Mouse (Mus musculus) gastrocnemius, adult 8-10 months (tissue): ENCODE data around the gene Chd9. TPM values are rescaled to one million over a fixed set of nuclear protein-coding genes. Genes with fewer than 3 reads are reported as not detected.

Experiments
- DNase-seq, 2 experiments: peaks; one replicate each; pipeline ENCODE4 v3.0.0; 2022; ENCODE audit warnings: low spot score in 2 of 2
- total RNA-seq, 4 experiments: library from RNA; stranded (reverse); gene quantifications; 2 replicates each; pipeline ENCODE4 v1.2.4; 2022

Chd9 gene
- total RNA-seq = 10 to 100 TPM; 23.6 to 35.7 (median 27.6) TPM

DNA sequence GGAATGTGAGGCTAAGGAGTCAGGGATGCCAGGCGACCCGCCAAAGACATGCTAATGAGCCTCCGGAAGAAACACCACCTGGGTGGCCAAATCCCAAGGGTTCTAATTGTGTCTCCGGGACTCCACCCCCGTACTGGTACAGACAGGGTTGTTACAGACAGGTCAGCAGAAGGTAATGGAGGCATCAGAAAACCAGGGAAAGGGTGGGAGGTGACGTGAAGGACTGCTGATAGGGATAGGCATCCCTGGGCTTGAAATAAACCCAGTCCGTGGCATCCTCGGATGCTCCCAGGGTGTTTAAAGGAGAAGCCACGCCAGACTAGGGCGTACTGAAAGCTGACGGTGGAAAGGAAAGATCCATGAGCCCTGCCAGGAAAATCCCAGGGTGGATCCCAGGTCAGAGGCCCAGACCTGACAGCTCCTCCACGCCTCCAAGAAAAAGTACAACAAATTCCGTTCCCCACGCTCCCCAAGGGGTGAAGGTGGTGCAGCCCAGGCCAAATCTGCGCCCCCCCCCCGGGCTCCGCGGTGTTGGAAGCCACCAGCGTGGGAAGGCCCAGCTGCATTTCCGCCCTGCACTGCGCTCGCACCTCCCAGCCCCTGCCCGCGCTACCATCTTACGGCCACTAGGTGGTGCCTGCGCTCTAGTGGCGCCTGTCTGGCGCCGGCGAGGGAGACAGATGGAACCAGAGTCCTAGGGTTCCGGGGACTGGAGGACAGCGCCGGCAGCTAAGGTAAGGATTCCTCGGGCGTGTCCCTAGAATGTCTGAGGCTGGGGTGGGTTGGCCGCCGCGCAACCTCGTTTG, at the start of gene Chd9:
Gene Chd9, plus strand, starts transcription at position 172 of the 806 bp plus-strand sequence.
- peak; percentile 89 to 90 for DNase-seq

DNA sequence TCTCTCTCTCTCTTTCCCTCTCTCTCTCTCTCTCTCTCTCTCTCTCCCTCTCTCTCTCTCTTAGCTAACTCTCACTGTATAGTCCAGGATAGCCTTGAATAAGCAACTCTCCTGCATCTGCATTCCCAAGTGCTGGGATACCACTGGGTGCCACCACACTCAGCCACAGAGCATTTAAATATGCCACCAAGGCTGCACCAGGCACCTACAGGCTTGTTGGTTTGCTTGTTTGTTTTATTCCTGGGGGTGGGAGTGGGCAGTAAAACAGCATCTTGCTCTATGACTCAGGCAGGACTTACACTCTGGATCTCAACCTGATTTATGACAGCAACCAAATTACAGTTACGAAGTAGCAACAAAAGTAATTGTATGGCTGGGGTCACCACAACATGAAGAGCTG, 36.5 kb upstream of the Chd9 start:
- DNase-seq = no peak

DNA sequence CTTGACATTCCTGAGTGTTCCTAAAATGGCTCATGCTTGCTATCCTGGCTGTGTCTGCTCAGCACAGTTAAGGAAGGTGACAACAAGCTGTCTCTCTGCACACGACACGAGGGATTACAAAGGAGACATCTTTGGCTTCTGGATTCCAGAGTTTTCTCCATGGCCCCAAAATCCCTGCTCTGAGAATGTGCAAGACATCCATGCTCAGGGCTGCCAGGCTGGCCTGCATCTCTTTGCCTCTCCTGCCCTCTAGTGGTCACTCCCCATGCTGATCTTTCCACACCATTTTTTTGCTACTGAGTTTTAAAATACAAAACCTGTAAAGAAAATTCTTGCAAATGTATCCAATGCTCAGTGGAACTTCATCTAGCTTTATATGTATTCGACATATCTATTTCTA, 34.4 kb upstream of the Chd9 start:
- DNase-seq = peak; percentile 47 to 54

DNA sequence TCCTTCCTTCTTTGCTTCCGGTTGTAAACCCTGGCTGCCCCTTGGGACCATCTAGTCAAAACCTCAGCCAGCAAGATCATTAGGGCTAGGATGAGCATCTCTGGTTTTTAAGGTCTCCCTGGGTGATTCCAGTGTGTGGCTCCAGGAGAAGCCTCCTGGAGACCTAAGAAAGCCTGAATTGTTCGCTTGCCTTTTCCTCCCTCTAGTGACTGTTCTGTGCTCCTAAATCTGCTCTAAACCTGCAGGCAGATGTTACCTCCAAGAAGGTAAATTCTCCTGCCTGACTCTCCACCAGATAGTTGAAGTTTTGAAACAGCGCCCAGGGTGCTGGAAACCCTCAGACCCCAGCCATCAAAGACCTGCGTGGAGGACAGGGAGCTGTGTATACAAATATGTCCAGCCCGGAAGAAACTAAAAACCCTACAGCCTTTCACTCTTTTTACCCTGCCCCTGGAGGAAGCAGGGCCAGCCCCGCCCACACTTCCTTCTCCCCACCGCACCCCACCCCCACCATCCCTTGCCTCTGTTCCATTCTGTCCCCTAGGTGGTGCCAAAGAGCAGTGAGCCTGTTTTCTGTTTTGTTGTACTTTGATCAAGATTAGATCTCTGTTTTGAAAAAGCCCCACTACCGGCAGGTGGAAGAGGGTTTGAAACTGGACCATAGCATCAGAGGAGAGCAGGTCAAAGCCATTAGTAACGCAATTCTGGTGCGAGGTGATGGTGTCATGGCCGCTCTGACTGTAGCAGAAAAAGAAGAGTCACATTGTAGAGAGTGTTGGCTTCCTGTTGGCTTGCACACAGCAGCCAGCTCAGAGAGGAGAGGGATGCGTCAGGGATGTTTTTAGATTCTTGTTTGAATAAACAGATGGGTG, 32.9 kb upstream of the Chd9 start:
- peak; percentile 42 to 50 for DNase-seq

DNA sequence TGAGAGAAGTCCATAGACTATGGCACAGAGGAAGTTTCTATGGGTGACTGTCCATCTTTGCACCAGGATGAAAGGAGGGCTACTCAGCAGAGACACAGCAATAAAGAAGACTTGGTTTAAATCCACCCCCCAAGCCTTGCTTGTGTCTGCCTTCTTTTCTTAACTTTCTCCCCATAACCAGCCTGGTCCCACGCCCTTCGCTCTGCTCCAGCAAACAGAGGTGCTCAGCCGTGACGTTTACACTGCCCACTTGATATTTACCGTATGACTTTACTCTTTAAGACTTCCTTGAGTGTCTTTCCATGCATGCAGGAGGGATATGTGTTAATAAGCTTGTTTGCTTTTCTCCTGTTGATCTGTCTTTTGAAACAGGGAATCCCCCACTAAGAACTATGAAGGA, 28.7 kb upstream of the Chd9 start:
- no peak for DNase-seq

DNA sequence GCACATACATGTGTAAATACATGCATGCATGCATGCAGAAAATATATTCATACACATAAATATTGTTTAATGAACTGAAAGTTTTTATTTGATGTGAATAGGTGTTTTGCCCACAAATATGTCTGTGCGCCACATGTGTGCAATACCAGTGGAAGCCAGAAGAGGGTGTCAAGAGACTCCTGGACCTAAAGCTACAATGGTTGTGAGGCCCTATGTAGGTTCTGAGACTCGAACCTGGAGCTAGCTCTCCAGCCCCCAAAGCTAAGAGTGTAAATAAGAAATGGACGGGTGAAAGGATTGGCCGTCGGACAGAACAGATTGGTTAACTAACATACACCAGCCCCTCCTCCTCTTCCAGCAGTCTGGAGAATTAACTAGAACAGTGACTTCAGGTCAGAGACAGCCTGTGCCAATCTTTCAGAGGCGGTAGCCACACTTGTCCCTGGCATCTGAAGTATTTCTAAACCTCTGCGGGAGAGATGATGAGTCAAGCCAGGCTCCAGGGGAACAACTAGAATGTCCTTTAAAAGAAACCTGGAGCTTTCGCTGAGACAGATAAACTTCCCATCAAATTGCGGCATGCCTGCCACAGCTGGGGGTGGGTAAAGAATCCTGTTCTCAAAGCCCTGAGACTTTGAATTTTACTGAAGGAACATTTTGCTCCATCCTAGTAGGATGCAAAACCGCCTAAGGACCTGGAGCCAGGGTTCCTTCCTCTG, 14.4 kb upstream of the Chd9 start:
- DNase-seq = no peak

DNA sequence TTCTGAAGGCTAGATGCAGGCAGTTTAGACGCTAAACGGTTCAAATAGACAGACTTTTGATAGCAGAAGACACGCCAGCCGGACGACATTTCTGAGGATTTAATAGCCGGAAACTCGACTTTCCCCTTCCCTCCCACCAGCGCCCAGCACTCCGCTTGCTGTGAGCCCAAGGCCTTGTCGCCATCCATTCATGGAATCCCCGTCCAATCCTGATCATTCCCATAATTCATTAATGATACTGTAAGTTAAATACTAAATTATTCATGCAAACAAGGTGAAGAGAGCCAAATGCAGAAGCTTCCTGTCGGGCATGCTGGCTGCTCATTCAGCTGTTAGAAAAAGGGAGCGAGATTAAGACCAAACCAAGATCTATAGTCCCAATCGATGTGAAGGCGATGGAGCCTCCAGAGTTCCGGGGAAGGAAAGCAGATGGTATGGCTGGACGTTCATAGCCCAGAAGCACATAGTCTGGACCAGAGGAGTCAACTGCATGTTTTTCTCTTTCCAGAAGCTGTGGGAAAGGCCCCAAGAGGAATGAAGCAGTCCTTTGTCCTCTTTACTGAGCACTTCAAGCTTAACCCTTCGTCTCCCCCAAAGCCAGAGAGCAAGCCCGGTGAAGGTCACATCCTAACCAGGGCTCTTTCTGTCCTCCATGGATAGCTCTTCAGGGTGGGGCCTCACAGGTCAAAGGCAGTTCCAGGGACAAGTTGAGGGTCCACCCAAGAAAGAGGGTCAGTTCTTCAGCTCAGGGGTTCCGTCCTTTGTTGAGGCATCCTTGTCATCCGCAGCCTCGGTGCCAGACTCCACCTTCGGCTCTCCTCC, 11.9 kb upstream of the Chd9 start:
- no peak for DNase-seq

DNA sequence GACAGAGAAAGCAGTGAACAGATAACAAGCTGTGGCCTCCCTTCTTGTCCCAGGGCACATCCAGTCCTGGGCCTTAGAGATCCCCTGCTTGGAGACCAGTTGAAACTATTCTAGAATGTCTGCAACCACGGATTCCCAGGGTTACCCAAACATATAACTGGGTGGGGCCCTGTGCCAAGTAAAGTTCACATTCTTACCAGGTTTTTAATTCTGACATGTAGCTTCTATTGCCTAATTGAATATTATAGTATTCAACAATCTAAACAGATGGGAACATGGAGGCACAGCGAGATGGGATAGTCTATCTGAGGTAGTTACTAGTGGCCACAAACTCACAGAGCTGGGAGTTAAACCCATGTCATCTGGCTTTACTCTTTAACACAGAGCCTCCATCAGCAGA, 10.9 kb upstream of the Chd9 start, which contains the start of gene Gm19935:
Gene Gm19935, minus strand, starts transcription at position 101 of the 400 bp plus-strand sequence.
- DNase-seq = no peak

DNA sequence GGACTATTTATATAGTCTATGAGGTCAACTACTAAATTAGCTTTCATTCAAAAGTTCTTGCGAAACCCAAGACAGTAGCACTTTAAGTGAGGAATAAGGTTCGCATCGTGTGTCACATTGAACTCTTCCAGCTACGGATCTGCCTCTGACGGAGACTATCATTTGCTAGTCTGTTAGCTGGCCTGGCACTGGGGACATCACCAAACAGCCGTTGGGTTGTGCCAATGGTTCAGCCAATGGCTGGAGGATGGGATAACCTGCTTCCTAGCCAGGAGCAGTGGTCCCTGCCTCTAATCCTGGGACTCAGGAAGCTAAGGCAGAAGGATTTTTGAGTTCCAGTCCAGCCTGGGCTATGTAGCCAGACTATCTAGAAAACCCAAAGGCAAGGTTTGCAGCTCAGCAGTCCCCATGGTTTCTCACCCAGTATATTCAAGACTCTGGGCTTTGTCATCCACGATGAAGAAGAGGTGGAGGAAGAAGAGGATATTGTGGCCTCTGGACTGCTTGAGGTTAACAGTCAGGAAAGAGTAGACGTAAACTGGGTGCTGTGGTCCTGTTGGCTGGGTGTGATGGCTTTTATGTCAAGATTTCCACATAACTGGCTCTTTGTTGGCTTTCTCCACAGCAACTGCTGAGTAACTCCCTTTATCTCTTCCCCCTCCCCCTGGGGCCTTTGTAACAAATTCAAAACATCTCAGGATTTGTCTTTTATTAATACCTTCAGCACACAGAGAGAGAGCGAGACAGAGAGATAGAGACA, 8.4 kb upstream of the Chd9 start:
- DNase-seq = no peak

DNA sequence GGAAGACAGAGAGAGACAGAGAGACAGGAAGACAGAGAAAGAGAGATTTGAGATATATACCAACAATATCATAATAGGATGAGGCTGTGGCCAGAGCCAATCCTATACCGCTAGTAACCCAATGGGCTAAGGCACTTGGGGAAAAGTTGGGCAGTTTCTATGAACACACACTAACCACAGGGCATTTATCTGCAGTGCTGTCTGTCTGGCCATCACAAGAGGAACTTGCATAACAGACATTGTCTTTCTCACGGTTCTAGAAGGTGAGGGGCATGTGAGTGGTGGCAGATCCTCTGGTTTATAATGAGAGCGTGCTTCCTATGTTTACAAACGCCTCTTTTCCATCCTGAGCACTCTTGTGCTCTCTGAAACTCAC, 7.8 kb upstream of the Chd9 start:
- no peak for DNase-seq

DNA sequence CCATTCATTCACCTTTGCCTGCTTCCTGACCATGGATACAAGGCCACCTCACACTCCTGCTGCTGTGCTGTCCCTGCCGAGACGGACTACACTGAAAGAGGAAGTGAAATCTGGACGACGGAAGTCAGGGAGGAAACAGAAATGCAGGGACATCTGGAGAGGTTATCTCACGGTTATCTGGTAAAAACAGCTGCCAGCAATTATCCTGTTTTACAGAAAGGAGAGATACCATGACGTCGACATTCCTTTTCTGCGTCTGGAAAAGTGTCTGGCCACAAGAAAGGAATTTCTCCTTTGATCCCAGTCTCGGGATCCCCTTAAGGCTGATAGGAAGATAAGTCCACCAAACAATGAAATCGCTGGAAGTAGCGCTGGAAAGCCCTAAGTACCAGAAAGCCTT, 5.7 kb upstream of the Chd9 start:
- no peak for DNase-seq

DNA sequence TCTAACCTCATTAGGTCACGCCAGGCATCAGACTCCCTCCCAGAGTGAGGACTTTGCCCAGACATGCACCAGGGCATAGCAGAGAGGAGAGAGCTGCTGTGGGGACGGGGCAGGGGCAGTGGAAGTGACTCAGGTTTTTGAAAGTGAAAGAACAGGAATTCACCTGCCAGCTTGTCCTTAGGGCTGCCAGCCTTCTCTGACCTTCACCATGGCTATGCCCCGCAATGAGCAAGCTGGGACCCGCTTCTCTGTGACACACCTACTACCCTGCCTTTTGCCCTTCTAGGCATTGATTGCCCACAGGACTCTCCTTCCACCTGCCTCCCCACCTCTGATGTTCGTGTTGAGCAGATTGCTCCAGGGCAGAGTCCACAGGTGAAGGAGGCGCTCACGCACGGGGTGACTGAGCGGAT, 2.7 kb upstream of the Chd9 start:
- DNase-seq = no peak

DNA sequence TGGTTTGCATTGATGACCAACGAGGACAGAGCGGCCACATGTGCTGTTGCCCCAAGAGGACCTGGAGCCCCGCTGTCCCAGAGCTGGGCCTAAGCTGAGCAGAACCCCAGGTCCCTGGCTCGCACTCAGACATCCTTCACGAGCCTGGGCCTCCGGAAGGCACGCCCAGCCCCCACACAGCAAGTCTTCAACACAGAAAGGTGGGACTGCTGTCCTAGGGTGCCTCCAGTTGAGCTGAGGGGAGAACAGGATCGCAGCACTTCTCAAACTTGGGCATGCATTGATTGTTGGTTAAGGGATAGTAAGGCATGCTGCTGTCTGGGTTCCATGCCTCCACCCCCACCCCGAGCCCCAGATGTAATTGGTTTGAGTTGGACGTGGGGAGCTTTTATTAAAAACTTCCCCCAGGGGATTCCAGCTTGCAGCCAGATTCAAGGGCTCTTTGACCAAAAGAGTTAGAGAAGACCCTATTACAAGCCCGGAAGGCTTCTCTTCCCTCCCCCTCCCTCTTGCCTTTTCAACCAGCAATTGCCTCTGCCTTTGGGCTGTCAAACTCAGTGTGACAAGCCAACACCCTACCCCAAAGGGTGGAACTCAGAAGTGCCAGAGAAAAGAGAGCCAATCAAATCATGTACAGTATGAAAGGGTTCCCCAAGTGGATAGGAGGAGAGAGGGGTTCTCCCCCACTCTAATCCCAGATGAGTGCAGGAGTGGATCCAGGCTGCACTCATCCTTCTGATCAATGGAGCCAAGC, 1.0 kb downstream of the Chd9 start:
- no peak for DNase-seq

DNA sequence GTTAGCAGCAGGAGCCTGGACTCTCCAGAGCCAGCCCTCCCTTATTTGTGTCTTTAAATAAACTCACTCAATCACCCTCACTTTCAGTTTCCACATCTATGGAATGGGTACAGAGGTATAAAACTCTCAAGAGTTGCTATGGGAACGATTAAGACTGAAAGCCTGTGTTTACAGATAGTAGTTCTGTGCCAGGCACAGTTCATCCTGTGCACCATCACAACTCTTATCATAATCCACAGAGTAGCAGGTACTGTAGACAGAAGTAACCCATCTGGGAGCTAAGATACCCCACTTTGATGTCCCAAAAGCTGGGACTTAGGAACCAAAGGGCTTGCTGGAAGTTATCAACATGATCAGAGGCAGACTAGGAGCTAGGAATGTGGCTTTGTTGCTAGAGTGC, 1.7 kb downstream of the Chd9 start:
- DNase-seq = no peak

DNA sequence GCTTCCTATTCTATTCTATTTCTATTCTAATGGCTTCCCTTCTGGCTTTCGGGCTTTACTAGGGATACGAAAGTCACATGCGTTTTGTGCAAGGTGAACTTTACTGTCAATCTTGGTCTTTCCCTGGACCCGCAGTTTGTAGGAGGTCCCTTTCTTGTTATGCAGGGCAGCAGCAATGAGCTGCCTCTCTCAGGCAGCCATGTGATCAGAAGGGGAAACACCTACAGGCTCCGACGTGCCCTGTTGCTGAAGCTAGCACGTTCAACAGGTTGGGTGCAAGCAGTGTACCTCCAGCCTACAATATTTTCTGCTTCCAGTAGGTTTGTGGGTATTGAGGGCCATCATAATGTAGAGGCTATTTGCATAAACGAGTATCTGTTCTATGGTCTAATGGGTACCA, 2.8 kb downstream of the Chd9 start:
- DNase-seq = no peak

DNA sequence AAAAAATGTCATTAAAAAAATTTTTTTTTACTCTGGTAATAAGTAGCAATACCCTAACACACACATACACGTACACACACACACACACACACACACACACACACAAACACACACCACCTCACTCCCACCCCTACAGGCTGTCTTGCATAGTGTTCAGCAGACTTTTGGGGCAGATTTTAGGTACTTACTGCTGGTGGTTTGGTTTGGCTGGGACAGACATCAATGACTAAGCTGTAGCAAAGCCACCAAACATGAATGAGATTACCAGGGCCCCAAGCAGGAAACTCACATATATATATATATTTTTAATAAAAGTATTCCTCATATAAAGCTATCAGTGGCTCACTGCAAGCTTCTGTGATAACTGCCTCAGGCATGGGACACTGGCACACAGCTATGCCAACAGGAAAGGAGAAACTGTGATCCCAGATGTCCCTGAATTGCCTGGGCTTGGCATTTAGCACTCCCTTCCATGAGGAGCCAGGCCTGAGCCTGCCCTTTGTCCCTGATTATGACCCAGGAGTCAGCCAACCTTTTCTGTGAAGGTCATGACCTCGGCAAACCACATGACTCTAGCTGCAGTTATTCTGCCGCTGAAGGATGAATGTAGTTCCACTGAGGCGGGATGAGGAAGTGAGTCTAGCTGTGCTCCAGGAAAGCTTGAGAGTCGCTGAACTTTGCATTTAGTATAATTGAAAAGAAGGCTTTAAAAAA, 4.6 kb downstream of the Chd9 start:
- no peak for DNase-seq

DNA sequence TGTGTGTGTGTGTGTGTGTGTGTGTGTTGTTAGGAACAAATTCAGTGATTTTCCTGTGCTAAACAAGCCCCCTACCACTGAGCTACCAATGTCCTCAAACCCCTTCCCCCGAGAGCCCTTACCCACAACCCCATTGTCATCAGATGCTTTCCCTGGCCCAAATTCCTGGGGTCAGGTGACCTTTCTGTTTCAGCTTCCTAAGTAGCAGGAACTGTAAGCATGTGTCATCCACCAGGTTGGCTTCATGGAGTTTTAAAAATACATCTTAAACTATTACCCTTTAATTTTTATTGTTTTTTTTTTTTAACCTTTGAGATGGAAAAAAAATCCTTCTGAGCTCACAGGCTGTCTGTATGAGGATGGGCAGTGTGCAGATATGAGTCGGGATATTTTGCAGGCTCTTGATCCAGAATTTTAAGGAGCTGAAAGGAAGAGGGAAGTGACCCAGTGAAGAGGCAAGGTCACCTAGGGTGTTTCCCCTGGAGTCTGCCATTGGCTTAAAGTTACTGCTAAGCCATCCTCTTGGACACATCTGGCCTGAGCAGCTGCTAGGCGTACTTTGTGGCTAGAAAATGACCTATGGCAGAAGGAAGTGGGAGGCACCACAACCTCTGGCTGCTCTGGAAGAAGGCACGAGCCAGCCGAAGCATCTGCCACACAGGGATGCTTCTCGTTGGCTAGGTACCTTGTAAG, 5.6 kb downstream of the Chd9 start:
- peak; percentile 20 for DNase-seq

DNA sequence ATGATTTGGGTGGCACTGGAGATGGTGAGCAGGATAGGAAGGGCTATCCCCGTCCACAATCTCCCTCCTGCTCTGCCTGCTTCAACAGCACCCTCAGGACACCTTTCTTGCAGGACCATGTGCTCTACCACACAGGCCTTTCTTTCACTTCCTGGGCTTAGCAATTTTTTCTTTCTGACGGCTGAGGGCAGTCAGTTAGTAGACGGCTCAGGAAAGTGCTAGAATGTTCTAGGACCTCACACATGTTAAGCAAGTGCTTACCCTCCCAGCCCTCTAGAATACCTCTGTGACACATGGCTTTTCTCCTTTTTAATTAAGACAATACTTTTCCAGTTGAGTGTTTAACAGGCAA, 6.1 kb downstream of the Chd9 start:
- no peak for DNase-seq
